In genomic region chr2:118662902-118663803, GRCm38 (mm10) we compare ENCODE assay signal across 8 mouse cellular contexts. TPM values are rescaled to one million over a fixed set of nuclear protein-coding genes. Genes with fewer than 3 reads are reported as not detected.
DNase-seq lines count a peak whose midpoint lies in the region; ATAC-seq and TF ChIP-seq lines count a peak whose summit lies in the region.

Gene Pak6 (plus strand): TSS chr2:118663303.

- peak within 1 kb of the TSS; percentile 39 for H3K4me3 ChIP-seq in neural tube, embryonic 11.5 days (ENCODE audit: low read depth, low read length)
- peak within 1 kb of the TSS; percentile 44 for H3K4me3 ChIP-seq in bone marrow macrophage, adult 2 months (ENCODE audit: insufficient read depth, low read length)
- H3K4me3 ChIP-seq in liver, embryonic 13.5 days (replicated peaks) = peak within 1 kb of the TSS; percentile 67

- peaks cover 9% of the 10 kb centered on the region for H3K4me1 ChIP-seq in neural tube, embryonic 11.5 days (ENCODE audit: control insufficient read depth, insufficient read depth, low read length)
- H3K4me1 ChIP-seq in bone marrow macrophage, adult 2 months (ENCODE audit: control insufficient read depth, insufficient read depth, low read length) = peaks cover 10% of the 10 kb centered on the region
- peaks cover 89% of the 10 kb centered on the region for H3K4me1 ChIP-seq in liver, embryonic 13.5 days (replicated peaks)

- H3K36me3 ChIP-seq in neural tube, embryonic 11.5 days (ENCODE audit: control insufficient read depth, insufficient read depth, low read length) = no peaks in the 10 kb centered on the region
- H3K36me3 ChIP-seq in liver, embryonic 13.5 days = no peaks in the 10 kb centered on the region

- WGBS in neural tube, embryonic 11.5 days = 2% methylated on average over 37 of the region's 37 CpGs
- WGBS in liver, embryonic 13.5 days (ENCODE audit: insufficient replicate concordance) = 3% methylated on average over 37 of the region's 37 CpGs

- TF ChIP-seq CTCF in bone marrow macrophage, adult 2 months (IDR thresholded peaks at IDR 0.05; ENCODE audit: low read depth, low read length) = no peak

- DNase-seq in neural tube, embryonic 11.5 days (ENCODE audit: low spot score) = peak; percentile 43
- DNase-seq in neural tube, embryonic 10.5 days (ENCODE audit: extremely low spot score, low spot score) = no peak
- DNase-seq in kidney, postnatal 10 days = peak; percentile 33
- peak; percentile 45 for DNase-seq in liver, embryonic 13.5 days
- DNase-seq in right cerebral cortex, postnatal 4 days = peak; percentile 54
- no peak for DNase-seq in urinary bladder, postnatal 4 days (ENCODE audit: low spot score in 2 of 2)

- peaks cover 23% of the 10 kb centered on the region for H3K27me3 ChIP-seq in neural tube, embryonic 11.5 days (ENCODE audit: control insufficient read depth, insufficient read depth, low read length)
- no peaks in the 10 kb centered on the region for H3K27me3 ChIP-seq in liver, embryonic 13.5 days

- peak within 1 kb of the TSS; percentile 71 for H3K4me2 ChIP-seq in neural tube, embryonic 11.5 days (ENCODE audit: low read depth)
- peak within 1 kb of the TSS; percentile 97 for H3K4me2 ChIP-seq in liver, embryonic 13.5 days

- H3K9me3 ChIP-seq in neural tube, embryonic 11.5 days (ENCODE audit: control insufficient read depth, low read length) = no peaks in the 10 kb centered on the region
- no peaks in the 10 kb centered on the region for H3K9me3 ChIP-seq in liver, embryonic 13.5 days (replicated peaks)

- ATAC-seq in neural tube, embryonic 11.5 days (ENCODE audit: insufficient read depth, low FRiP score, low TSS enrichment) = peak; percentile 24; the same call in 1 of the 2 replicates
- peak; percentile 29 for ATAC-seq in frontal cortex, adult (ENCODE audit: low TSS enrichment)
- no peak for ATAC-seq in liver, embryonic 13.5 days (ENCODE audit: low read depth)

- H3K9ac ChIP-seq in neural tube, embryonic 11.5 days (ENCODE audit: low read length) = peak within 1 kb of the TSS; percentile 54
- H3K9ac ChIP-seq in liver, embryonic 13.5 days = peak within 1 kb of the TSS; percentile 78

- TF ChIP-seq POLR2A in bone marrow macrophage, adult 2 months (IDR thresholded peaks at IDR 0.05; ENCODE audit: borderline replicate concordance, low read depth, low read length) = no peak

- H3K27ac ChIP-seq in neural tube, embryonic 11.5 days (ENCODE audit: low read depth, low read length) = no peak within 1 kb of the TSS
- no peak within 1 kb of the TSS for H3K27ac ChIP-seq in bone marrow macrophage, adult 2 months (ENCODE audit: insufficient read depth, low read depth, low read length)
- H3K27ac ChIP-seq in liver, embryonic 13.5 days = peak within 1 kb of the TSS; percentile 99

RNA-seq across cellular contexts. Expression of gene Pak6, which starts in this region (rescaled TPM):
- 0.78 and 1.6 TPM in 2 replicates for polyA plus RNA-seq in neural tube, embryonic 11.5 days (2014; fragmentation: Nextera tagmentation; extraction: Ambion mirVana)
- not detected in 2 replicates for polyA plus RNA-seq in bone marrow macrophage, adult 2 months (2012; ENCODE audit: insufficient read depth, insufficient read length, missing spikeins)
- 0.65 and 1.0 TPM in 2 replicates for polyA plus RNA-seq in liver, embryonic 13.5 days (2015; fragmentation: Nextera tagmentation; extraction: Ambion mirVana)

Comparison
In these comparisons a context has a peak if more than half of its experiments do, and no peak if none do; other contexts are left out.
1. DNase-seq: peak in neural tube, embryonic 11.5 days (single experiment), kidney, postnatal 10 days (single experiment), liver, embryonic 13.5 days (single experiment) and right cerebral cortex, postnatal 4 days (single experiment); none in neural tube, embryonic 10.5 days (single experiment) and urinary bladder, postnatal 4 days (0 of 2).
2. Peak in every context shown above with its lines, with median percentiles within 50 percentile points of each other: H3K4me3 ChIP-seq.